Mouse (Mus musculus) urinary bladder, adult 18-20 months (tissue): ENCODE results near the gene Srprb.
"Not testable (repeated sequence)": the region's sequence is repeated elsewhere in the genome, so short reads cannot be mapped to it uniquely, and the experiment has no call there.

Source experiments
- DNase-seq, 2 experiments: peaks; one replicate each; pipeline ENCODE4 v3.0.0; 2022; ENCODE audit warnings: low spot score in 2 of 2, mixed read lengths in 2 of 2

Srprb gene

GRCm38 (mm10) chr9:103212654-103213420 is 10.9 kb upstream of the Srprb start:
- no peak for DNase-seq

DNA sequence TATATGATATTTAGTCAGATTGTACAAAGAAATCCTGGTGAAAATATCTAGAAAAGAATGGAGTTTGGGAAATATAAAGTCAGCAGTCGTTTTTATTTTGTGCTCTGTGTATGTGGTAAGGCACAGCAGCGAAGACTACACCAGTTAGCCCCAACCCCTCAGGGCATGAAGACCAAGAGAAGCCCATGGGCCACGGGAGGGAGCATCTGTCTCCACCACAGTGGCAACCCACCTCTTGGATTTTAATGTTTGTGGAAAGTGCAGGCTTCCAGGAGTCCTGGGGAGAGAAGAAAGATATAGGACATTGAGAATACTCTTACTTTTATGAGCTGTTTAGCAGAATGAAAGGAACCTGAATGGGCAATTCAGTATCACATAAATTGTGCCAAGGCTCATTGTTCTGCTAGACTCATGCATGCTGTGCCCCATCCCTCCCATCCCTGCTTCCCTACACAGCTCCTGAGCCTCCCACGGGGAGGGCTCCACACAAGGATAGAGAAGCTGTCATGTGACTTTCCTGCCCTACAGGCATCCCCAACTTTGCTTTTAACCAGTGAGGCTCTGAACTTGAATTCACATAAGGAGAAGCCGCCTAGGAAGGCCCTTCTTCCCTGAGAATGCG is 7.0 kb upstream of the Srprb start:
- no peak for DNase-seq

- DNase-seq, result peak in 1 of 2 experiments; percentile 29
Measured at GRCm38 (mm10) chr9:103207846-103208245, 5.9 kb upstream of the Srprb start.

DNA sequence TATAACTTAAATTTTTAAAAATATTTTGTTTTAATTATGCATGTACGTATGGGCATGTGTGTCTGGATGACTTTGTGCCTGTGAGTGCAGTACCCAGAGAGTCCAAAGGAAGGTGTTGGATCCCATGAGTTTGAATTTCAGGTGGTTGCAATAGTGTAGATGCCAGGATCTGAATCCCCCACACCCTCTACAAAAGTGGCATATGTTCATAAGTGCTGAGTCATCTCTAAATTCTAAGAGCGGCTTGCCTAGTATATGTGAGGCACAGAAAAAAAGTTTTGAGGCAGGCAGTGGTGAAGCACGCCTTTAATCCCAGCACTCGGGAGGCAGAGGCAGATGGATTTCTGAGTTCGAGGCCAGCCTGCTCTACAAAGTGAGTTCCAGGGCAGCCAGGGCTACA is 3.8 kb upstream of the Srprb start:
- DNase-seq, result no peak

DNA sequence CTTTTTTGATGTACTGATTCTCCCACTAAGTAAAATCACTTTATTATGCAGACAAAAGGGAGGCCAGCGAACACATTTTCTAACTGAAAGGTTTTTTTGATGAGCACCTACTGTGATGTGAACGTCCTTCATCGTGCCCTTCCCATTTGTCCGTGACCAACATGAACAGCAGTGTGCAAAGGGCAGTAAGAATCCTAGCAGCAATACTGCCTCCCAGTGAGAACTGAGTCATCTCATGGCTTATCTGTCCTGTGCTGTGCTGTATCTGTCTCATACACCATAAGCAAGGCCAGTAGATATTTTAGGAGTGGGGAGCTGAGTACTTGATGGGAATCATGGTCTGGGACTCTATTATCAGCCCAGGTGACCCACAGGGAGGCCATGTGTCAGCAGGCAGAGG is 13.5 kb downstream of the Srprb start:
- no peak for DNase-seq

- DNase-seq, result no peak
Measured at GRCm38 (mm10) chr9:103186747-103187146, 15.2 kb downstream of the Srprb start.

- DNase-seq, result no peak
Measured at GRCm38 (mm10) chr9:103185946-103186345, 16.0 kb downstream of the Srprb start.

DNA sequence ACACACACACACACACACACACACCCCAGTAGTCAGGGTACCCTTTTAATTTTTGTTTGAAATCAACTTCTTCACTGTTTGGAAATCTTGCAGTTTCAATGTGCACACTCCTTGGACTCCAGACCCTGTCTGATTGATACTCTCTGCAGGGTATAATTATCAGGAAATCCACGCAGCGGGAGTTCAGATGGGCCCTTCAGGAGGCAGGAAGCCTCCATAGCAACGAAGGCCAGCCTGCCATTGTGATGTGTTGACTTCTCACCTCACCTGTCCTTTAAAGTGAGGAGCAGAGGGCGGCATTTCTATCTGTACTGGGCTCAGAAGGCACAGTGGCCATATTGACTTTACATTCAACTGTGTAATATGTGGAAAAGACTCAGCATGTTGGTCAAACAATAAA is 17.1 kb downstream of the Srprb start:
- DNase-seq, result no peak

GRCm38 (mm10) chr9:103181886-103182285 is 20.1 kb downstream of the Srprb start:
- no peak for DNase-seq

DNA sequence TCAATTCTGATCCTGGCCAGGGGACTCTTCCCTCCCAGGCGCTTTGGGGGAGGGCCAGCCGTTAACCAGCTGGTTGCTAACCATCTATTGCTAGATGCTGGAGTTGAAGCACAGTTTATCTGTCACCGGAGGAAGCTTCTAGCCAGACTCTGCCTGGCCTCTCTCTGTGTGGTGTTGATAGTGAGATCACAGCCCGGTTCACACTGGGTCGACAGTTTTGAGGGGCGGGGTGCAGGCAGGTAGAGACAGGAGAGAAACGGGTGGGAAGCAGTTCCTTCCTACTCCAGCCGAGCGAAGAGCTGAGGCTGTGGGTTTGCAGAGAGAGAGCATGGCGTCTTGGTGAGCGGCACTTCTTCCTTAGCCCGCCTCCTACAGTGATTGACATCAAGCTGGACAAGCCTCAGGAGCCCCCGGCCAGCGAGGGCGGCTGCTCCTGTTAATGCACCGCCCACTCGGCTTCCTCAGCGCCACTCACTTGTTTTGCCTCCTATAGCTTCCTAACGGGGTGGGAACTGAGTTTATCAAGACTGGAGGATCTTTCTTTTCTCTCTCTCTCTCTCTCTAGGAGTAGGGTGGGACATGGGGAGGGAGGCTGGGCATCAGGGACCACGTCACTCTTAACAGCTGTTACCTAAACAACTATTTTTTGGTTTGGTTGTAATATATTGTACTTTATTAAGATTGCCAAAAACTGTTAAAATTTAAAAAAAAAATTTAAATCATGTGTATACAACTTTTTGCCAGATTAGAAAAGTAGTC is 21.0 kb downstream of the Srprb start:
- peak; percentile 41 to 62 for DNase-seq

- peak; percentile 33 to 63 for DNase-seq
Measured at GRCm38 (mm10) chr9:103180303-103180702, 21.6 kb downstream of the Srprb start.

- no peak for DNase-seq
Measured at GRCm38 (mm10) chr9:103175692-103176091, 26.2 kb downstream of the Srprb start.

DNA sequence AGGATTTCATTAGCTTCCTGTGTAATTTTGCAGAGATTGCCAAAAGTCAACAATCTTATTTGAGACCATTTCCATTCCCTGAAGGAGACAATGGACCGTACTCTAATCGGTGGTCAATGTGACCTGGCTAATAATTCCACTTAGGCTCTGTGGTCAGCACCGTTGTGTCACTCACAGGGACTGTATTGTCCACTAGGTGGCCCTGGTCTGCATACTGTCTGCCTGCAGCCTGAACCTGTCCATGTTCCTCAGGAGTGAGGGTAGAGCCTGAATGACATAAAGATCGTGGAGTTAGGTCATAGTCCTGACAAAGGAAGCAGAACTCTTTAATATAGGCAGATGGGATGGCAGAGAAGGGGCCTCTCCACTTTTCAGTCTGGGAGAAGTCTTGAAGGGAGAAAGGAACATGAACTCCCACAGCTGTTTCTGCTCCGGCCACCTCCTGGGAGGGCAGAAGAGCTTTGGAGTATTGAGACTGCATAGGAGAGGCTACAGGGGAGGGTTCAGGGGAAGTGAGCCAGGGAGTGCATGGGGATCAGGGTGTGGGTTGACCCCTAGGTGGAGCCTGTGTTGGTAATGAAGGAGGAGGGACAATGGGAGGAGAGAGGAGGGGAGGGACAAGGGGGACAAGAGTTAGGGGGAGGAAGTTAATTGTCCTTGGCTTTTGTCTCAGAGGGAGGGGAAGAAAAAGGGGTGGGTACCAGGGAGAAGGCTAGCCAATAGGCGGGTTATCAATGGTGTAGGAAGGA is 27.0 kb downstream of the Srprb start:
- no peak for DNase-seq

- no peak for DNase-seq
Measured at GRCm38 (mm10) chr9:103168771-103169170, 33.2 kb downstream of the Srprb start.

GRCm38 (mm10) chr9:103168046-103168445 is 33.9 kb downstream of the Srprb start:
- no peak for DNase-seq

- no peak for DNase-seq
Measured at GRCm38 (mm10) chr9:103163806-103164205, 38.1 kb downstream of the Srprb start.

- not testable (repeated sequence) for DNase-seq
Measured at GRCm38 (mm10) chr9:103155158-103155557, 46.8 kb downstream of the Srprb start.

DNA sequence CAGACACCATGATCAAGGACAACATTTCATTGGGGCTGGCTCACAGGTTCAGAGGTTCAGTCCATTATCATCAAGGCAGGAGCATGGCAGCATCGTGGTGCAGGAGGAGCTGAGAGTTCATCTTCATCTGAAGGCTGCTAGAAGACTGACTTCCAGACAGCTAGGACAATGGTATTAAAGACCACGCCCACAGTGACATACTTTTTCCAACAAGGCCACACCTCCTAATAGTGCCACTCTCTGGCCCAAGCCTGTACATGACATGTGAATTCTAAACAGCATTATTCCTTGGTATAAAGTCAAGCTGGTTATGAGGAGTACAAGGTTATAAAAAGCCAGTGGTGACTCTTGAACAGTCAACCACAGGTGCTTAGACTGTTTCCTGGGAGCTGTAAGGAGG is 47.4 kb downstream of the Srprb start:
- DNase-seq, result no peak

DNA sequence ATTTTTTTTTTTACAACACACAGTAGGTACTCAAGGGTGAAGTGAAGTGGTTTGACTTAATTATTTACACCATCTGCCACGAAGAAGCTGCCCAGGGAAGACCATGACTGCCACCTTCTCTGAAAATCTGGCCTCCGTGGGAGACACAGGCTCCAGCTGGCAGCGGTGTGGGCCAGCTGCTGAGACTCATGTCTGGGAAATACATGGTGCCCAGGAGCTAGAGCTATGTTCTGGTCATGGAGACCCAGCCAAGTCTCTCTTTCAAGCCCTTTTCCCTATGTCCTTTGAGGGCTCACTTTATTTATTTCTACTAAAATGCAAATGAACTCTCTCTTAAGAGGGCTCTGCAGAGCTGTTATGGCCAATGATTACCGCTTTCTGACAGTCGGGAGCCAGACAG is 48.7 kb downstream of the Srprb start:
- DNase-seq, result no peak

- no peak for DNase-seq
Measured at GRCm38 (mm10) chr9:103149074-103149799, 52.7 kb downstream of the Srprb start.

GRCm38 (mm10) chr9:103147103-103147502 is 54.8 kb downstream of the Srprb start:
- DNase-seq, result no peak
